Mouse (Mus musculus) kidney, adult 2 months (tissue): Measurements from ENCODE around the gene Dbndd2.

Source experiments
- CTCF ChIP-seq: fragments of 200-500 bp; conservative IDR thresholded peaks from 2 replicates; pipeline ENCODE4 v1.5.1; 2011; ENCODE audit warnings: low read depth, mild to moderate bottlenecking, control low read depth, low read length, moderate library complexity, mixed read lengths; ENCODE audit not compliant: insufficient read depth, insufficient read length
- POLR2A ChIP-seq: fragments of 200-500 bp; IDR thresholded peaks from one replicate; pipeline ENCODE4 v1.6.1; 2011; ENCODE audit warnings: low read depth, low read length, control low read depth

DNA sequence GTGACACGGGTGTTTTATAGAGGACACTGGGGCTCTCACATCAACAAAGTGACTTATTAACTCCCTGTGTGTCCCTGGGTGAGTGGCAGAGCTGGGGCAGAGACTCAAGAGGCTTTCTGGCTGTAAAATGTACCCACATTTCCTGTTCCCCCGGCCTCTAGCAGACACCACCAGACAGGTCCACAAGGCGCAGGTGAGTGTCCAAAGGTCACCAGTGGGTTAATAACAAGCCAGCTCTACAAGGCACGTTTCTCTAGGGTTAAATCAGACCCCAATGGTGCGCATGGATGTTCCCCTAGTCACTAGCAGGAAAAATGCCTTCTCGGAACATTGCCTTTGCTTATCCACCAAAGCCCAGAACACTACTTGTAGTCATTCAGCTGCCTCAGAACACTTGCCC lies 48.2 kb upstream of the Dbndd2 start:
- TF ChIP-seq POLR2A (no peak), CTCF (no peak)
